Mouse (Mus musculus): ENCODE data around the gene Trak1. TPM values are rescaled to one million over a fixed set of nuclear protein-coding genes. Genes with fewer than 3 reads are reported as not detected.

The Trak1 gene
- total RNA-seq, 4 experiments from 2014 or later = 206 to 233 (median 225) TPM

DNA sequence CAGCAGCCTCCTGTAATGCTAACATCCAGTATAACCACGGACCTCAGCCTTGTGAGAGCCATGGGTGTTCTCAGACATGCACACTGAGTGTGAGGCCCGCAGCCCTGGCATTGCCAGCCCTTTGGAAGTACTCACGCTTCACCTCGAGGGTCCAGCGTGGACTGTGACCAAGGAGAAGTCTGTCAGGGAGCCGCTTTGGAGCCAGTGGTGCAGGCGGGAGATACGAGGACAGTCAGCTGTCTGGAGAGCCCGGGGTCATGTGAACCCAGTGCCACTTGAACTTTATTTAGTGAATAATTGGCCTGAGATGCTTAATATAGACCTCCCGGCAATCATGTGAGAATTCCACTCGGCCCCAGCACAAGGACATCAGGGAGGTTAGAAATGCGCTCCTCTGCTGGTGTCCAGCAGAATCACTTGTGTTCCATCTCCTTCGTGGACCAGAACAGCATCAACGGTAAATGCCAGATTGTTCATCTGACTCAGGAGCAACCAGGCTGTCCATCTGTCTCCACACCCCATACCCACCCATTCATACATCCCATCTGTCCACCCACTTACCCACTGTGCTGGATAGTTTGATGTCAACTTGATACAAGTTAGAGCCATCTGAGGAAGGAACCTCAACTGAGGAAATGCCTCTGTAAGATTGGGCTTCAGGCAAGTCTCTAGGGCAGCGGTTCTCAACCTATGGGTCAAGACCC lies 48.3 kb downstream of the Trak1 start:
- DNase-seq (ENCODE audit: low spot score in 2 of 2) = no peak

DNA sequence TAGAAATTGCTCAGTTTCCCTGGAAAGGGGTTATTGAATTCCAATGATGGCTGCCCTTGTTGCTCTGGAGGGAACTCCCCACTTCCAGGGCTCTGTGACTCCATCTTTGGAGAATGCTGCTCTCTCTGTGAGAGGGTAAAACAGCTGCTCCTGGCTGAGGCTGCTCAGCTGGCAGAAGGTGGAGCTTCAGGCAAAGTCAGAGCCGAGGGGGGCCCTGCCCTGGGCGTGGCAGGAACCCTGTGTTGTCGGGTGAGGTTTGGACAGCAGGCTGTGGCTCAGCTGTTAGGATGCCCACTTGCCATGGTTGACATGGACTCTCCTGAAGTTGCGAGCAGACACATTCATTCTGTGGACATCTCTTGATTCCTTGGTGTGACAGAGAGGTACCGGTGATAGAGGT lies 49.3 kb downstream of the Trak1 start:
- no peak for DNase-seq (ENCODE audit: low spot score in 2 of 2)

DNA sequence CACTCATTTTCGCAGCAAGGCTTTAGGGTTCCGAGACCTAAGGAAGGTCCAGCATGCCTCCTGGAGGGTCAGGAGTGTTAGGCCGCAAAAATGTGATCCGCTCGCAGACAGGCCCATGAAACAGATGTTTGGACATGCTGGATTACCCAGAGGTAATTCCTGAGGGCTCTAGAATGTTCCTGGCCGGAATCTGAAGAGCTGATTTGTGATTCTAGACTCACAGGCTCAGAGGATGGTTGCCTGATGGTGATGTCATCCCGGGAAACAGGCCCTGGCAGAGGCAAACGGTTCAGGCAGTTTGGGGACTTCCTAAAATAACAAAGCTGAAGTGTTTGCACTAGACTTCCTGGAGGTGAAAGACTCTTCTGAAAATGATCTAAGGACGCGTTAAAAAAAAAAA lies 50.7 kb downstream of the Trak1 start:
- no peak for DNase-seq (ENCODE audit: low spot score in 2 of 2)

DNA sequence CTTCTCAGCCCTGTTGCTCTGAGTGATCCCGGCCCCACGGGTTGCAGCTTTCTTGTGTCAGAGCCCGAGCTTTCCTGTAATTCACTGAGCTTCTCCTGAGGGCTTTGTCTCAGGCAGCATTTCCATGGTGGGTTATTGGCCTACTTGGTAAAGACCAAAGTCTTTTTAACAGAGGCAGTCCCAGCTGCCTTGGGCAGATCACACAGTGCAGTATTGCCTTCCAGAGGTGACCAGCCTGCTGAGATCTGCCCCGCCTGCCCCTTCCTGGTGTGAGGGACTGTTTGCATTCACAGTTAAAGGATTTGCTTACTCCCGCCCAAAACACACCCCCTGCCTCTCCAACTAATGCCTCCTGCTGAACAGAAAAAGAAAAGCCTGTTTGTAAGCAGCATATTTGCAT lies 51.2 kb downstream of the Trak1 start:
- DNase-seq (ENCODE audit: low spot score in 2 of 2) = no peak

DNA sequence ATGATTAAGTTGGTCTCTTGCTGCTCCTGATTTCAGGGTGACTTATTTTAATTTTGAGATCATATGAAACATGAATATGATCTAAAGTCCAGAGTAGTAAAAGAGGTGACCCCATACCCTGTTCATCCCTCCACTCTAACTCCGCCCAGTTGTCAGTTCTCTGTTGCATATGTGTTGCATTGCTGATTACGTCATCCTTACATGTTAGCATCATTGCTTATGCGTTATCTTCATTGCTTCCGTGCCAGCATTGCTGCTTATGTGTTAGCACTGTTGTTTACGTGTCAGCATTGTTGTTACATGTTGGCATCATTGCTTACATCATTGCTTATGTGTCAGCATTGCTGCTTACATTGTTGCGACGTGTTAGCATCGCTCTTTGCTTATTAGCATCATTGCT lies 51.8 kb downstream of the Trak1 start:
- no peak for DNase-seq (ENCODE audit: low spot score in 2 of 2)

DNA sequence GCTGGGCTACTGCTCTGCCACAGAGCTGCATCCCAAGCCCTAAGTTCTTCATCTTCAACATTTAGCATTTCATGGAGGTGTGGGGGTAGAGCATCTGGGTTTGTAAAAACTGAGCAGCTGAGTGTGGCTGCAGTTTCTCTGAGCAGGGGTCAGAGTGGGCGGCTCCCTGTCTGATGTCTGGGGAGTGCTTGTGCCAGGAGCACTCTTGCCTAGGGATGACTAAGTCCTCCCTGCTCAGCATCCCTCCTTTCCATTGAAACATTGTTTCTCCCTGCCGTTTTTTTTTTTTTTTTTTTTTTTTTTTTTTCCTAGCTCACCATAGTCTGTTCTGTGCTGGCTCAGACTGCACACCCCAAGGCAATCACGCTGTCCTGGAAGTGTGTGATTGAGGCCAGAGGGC lies 53.3 kb downstream of the Trak1 start:
- DNase-seq (ENCODE audit: low spot score in 2 of 2) = no peak

DNA sequence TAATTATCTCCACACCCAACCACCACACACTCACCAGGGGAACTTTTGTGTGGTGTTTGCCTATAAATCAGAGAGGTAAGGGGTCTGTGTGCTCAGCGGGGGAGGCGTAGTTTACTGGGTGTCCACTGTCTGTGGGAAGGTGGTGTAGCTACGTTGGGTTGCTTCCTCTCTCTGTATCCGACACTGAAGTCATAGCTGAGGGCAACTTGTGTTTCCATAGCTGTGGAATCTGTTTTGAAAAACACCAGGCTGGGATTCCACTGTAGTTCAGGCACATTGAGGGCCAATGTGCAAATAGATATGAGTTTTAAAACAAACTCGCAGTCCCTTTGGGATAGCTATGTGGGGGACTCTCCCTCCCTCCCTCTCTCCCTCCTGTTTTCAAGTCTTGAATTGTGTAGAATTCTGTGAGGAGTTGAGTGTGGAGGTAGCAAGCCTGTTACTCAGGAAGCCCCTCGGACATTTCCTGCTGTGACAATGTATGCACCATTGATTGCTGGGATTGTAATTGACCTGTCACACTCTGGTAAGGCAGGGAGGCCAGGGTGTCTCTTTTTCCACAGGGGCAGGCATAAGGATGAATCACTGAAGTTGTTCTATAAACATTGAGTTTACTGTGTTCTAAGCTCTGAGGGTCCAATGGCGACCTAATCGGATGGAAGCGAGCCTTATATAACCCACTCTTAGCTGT lies 54.2 kb downstream of the Trak1 start:
- DNase-seq (ENCODE audit: low spot score in 2 of 2) = no peak

DNA sequence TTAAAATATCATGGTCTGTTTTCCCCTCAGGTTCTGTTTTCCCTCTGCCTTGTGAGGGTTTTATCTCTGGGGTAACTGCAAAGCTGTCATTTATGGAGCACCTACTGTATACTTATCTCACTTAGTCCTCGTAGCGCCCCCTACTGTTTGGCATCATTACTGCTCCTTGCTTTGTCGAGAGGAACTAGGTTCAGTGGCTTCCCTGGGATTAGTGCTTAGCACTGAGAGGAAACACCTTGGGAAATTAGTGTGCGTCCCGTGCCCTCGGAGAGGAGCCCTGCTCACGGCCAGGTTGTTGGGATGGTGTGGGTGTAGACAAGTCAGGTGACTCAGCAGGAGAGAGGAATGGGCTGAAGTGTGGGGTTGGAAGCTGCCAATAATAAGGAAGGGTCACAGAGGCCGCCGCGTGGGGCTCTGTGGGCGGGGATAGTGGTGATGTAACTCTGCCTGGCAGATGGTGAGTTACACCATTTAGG lies 54.9 kb downstream of the Trak1 start:
- DNase-seq (ENCODE audit: low spot score in 2 of 2) = no peak

DNA sequence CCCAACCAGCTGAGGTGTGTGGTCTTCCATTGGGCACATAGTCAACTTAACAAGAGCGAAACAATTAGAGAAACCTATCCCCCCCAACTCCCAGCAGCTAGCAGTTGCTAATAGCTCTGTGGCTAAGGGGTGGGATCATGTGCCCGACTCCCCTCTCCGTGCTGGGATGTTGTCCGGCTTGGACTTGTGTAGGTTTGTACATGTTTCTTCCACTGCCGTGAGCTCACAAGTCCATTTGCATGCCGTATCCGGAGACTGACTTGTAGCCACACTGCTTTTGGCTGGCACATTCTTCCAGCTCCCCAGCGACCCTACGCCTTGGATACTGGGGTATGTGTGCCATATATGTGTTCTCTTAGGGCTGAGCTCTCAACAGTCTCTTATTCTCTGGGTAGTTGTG lies 55.4 kb downstream of the Trak1 start:
- no peak for DNase-seq (ENCODE audit: low spot score in 2 of 2)

DNA sequence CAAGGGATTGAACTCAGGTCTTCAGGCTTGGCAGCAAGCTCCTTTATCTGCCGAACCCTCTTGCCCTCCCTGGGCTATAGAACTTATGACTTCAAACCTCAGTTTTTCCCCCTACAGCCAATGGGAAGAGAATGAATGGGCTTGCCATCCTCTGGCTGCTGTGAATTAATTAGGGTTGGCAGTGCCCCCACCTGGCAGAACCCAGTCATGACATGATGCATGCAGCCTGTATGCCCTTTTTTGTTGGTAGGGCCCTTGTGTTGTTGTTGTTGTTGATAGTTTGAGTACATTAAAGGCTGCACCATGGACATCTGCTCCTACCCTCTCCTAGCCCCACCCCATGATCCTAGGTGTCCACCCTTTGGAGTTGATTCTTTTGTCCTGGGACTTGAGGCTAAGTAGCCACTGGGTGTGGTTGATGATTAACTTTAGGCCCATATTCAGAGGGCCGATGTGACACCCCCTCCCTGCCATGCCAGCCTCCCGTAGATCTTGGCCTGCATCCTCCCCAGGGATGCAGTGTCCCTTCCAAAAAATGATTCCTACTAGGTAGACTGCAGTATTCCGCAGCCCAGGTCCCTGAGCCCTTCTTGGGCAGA lies 57.6 kb downstream of the Trak1 start:
- no peak for DNase-seq (ENCODE audit: low spot score in 2 of 2)

DNA sequence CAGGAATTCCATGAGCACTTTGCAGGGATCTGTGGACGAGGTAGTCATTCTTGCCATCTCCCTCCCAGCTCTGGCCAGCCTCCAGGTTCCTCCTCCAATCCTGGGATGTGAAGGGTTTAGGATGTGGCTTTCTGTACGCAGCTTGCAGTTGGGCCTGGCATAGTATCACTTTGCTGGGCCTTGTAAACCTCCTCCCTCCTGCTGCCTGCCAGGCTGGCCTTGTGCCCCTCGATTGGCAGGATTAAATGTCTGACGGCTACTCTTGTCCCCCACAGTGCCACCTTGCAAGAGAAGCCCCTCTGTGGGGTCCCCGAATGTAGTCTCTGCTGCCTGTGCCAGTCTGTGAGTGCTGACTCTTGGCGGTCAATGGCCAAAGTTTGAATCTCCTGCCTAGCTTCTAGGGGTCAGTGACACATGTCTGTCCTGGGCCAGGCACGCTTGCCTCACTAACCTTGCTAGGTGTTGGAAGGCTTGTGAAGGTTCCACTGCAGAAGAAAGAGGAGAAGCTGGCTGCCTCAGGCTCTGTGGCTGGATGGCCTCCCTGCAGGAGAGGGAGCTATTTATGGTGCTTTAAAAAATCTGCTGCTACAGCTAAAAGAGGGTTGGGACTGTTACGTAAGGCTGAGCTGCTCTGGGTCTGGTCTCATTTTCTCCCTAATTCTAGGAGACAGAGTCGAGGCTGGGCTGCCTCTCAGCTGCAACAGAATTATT lies 58.3 kb downstream of the Trak1 start:
- DNase-seq (ENCODE audit: low spot score in 2 of 2) = peak in 1 of 2 experiments; percentile 88

DNA sequence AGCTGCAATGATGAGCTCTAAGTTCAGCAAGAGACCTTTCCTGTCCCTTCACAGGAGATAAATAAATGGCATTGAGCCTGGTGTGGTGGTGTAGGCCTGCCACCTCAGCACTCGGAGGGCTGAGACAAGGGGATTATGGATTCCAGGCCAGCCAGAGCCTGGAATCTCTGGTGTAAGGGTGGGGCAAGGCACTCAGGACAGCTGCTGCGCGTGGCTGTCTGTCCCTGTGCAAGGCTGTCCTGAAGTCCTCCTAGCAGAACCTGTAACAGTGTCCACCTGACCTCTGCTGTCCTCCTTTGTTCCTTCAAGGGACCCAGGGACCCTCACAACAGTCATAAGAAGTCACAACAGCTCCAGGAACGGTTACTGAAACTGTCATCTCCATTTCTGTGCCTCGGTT lies 59.8 kb downstream of the Trak1 start:
- no peak for DNase-seq (ENCODE audit: low spot score in 2 of 2)

DNA sequence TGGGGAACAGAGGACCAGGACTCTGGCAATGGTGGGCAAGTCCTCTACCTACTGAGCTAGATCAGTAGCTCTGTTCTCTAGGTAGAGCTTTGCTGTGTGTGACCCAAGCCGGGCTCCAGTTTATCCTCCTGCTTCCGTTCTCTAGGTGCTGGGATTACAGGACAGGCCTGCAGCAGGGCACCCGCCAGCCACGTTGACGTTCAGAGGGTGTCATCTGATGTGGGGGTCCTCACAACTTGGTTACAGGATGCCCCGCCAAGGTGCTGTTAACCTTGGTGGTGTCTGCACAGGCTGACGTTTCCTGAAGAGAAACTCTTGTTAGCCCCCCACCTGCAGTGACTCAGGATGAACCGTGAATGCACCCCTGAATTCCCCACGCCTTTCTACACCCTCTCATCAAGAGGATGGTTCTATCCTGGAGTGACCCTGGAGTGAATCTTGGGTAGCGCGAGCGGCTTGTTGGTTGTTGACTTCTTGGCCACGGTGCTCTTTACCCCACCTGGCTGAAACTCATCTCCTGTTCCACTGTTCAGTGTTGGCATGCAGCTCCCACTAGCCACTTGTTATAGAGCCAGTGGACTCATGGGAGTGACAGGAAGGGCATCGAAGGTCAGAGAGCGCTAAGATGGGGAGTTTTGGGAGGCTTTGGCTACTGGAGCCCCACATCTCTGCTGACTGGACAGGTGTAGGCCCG lies 60.4 kb downstream of the Trak1 start:
- no peak for DNase-seq (ENCODE audit: low spot score in 2 of 2)

DNA sequence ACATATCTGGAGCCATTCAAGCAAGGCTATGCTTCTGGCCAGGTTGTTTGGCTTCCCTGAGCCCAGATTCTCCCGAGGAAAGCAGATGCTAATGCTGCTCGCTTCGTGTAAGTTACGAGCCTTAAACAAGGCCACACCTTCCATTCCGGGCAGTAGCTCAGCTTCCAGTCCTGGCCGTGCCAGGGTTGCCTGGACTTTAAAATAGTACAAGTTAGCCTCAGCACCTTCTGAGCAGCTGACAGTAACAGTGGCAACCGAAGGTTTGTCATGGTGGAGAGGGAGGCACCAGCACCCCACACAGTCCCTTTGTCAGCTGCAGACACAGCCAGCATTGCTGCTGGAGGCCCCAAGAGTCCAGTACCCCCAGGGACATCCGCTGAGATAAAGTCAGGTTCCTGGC lies 61.1 kb downstream of the Trak1 start:
- DNase-seq (ENCODE audit: low spot score in 2 of 2) = no peak

DNA sequence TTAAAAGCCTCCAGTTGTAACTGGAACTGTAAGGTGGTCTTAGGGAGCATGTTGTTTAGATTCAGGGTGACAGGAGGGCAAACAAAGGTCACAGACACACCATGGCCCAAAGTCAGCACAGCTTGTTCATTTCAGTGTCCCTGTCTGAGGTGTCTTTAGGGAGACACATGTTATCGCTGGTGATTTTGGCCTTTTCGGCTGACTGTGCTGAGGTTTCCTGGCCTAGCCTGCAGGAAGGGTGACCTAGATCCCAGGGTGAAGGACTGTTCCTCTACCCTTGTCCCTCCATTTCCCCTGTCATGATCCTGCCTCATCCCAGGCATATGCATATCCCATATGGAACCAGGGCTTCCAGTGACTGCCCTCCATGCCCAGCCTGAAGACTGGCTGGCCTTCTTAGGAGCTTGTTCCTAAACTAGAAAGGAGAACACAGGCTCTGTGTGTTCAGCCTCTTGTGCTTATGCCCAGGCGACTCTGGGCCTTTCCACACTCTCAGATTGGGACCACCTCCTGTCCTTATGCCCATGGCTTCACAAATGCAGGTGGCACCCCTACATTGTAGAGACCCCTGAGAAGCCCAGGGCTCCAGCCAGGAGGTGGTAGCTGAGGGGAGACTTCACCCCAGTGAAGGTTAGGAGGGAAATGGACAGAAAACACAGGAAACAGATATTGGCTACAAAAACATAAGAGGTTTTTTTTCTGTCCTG lies 62.1 kb downstream of the Trak1 start:
- DNase-seq (ENCODE audit: low spot score in 2 of 2) = no peak

DNA sequence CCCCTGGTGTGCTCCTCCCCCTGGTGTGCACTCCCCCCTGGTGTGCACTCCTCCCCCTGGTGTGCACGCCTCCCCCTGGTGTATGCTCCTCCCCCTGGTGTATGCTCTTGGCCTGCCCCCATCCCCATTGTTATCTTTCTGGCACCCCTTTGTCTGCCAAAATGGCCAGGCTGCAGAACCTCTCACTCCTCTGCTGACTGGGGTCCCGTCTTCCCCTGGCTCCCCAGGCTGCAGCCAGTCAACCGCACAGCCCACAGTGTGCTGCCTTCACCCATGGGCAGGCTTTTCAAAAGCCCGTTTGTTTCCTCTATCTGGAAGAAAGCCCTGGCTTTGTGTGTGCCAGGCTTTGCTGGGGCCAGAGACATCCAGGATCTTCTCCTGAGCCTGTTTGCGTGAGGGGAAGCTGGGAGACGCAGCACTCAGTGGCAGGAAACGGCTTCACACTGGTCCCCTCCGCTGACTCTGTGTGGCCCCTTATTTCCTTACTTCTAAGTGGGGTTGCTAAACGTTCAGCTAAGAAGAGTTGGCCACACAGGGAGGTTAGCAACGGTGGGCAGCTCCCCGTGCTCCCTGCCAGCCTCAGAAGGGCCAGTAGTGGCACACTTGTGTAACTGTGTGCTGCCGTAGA lies 63.1 kb downstream of the Trak1 start:
- no peak for DNase-seq (ENCODE audit: low spot score in 2 of 2)

DNA sequence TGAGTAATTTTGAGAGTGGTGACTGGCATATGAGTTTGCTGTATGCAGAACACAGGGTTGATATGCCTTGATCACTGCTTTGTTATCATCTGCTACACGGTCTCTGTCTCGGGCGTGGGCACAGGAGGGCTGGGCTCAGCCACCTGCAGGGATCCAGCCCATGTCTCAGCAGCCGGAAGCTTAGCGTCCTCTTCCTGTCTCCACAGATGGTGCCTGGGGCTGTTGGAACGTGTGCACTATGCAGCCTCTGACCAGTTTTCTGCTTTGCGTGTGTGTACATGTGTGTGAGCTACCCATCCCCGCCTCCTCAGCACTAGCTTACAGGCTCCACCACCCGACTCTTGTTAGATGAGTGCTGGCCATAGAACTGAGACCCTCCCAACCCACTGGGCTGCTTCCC lies 63.7 kb downstream of the Trak1 start:
- DNase-seq (ENCODE audit: low spot score in 2 of 2) = no peak

DNA sequence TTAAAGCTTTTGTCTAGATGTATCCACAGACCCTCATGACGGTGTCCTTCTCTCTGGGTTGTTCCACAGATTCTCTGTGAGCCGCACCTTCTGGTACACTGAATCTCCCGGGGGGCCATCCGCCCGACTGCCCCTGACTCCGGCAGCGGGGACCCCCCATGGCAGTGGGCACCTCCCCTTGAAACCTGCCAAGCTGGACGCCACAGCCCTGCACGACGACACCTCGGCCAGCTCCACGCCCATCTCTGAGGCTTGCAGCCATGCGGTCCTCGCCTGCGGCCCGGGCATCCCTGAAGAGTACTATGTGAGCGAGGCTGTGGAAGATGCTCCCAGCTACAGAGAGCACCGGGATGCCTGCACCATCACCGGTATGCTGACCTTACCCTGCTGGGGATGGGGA lies 66.6 kb downstream of the Trak1 start:
- DNase-seq (ENCODE audit: low spot score in 2 of 2) = no peak

DNA sequence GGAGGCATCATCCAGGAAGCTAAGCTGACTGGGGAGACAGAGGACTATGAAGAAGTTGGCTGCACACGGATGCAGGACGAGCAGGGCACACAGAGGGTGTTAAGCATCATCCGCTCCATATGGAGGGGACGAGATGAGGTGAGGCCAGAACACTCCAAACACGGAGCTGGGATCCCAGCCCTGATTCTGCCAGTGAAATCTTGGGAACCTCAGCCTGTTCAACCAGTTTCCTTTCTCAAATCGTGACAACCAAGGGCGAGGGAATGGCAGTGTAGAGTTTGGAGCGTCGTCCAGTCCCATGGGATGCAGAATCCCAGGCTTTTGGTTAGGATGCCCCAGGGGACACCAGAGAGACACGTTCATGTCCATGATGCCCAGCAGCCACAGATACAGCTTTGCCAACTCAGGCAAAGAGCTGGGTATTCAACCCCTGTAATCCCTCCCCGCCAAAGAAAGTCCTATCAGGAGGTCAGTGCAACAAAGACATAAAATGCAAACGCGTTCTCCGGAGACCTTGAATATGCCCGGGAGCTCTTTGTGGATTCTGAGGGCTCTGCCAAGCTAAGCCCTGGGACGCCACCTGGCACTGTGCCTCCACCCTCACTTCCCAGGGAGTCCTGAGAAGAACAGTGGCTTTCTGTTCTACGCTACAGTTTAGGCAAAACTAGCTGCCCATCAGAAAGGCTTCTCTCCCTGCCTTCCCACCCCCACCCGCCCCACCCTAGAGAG lies 69.0 kb downstream of the Trak1 start:
- DNase-seq (ENCODE audit: low spot score in 2 of 2) = peak in 1 of 2 experiments; percentile 83

DNA sequence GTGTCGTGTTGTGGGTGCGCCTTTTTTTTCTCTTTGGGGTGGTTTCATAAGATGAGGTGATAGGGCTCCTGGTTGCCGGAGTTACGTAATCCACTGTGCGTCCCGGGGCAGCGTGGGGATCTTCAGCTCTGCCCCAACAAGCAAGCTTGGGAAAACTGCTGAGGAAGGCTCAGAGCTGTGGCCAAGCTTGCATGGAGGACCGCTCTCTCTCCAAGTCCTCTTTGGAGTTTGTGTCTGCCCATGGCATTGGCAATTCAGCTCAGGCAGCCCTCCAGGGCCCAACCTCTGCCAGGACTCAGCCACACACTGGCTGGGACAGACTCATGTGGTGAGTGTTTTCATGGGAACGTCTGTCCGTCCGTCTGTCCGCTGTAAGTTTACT lies 69.6 kb downstream of the Trak1 start:
- no peak for DNase-seq (ENCODE audit: low spot score in 2 of 2)

Data from left cerebral cortex, adult 8-10 months (tissue).